Mouse (Mus musculus): ENCODE data around the gene Asb1. TPM values are rescaled to one million over a fixed set of nuclear protein-coding genes. Genes with fewer than 3 reads are reported as not detected.

The Asb1 gene
- total and polyA plus RNA-seq, 2 experiments from 2014 or later = 8.6 to 29.3 TPM

DNA sequence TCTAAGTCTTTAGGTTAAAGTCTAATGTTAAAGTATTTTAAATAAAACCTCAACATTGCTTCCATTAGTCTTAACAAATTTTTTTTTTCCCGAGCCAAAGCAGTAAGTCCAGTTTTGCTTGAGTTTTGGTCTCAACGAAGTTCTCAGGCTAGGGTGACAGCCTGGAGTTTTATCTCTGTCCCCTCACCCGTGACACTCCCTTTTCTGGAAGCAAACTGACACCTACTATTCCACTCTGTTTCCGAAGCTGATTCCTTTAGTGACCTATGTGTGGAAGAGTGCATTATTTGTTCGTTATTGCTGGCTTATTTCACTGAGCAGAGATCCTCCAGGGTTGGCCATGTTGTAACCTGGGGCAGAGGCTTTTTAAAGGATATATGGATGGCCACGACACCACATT, 1.1 kb upstream of the Asb1 start:
- DNase-seq (ENCODE audit: low spot score) (no peak), ATAC-seq (ENCODE audit: low FRiP score) (no peak)
- Histone ChIP-seq H3K36me3 (ENCODE audit: insufficient read depth, low read length) (peaks cover 3% of the 10 kb centered on the region; the same call in 1 of the 2 replicates), H3K9ac (replicated peaks; ENCODE audit: low read length, poor library complexity, severe bottlenecking) (no peak overlapping the region), H3K9me3 (ENCODE audit: low read length) (no peaks in the 10 kb centered on the region), H3K4me2 (ENCODE audit: low read depth, low read length, poor library complexity, severe bottlenecking) (peak overlapping the region; percentile 97; the same call in 1 of the 2 replicates), H3K4me1 (ENCODE audit: insufficient read depth, low read length) (peaks cover 13% of the 10 kb centered on the region; the same call in 1 of the 2 replicates), H3K4me3 (ENCODE audit: low read depth, low read length) (no peak overlapping the region), H3K27ac (ENCODE audit: low read depth, low read length) (no peak overlapping the region), H3K27me3 (ENCODE audit: insufficient read depth, low read length) (peaks cover 4% of the 10 kb centered on the region; the same call in 1 of the 2 replicates)
- WGBS = 23% methylated on average over 6 of the region's 6 CpGs
- TF ChIP-seq CTCF (IDR thresholded peaks at IDR 0.05) = no peak

DNA sequence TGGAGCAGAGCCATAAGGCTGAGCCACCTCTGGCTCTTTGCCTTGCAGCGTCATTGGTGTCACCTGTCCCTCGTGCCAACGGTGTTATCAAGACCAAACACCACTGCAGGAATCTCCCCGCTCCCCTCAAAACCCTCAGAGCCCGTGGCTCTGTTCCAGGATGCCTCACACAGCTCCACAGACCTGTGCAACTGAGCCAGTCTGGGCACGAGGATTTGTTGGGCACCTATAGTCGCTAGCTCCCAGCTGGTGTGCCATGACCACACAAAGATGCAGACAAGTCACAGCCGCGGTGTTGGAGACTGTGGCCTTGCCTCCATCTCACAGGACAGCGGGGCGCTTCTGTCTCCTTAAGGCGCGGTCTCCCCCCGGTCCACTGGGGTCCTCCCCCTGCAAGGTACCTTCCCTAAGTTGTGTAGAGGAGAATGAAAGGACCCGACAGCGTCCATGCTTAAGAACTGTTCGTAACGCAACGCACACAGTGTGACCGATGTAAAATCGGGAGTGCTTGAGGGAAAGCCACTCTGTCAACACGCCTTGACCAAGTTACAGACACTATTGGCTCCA, 557 bp upstream of the Asb1 start:
- peaks cover 4% of the 10 kb centered on the region; the same call in 1 of the 2 replicates for H3K27me3 ChIP-seq (ENCODE audit: insufficient read depth, low read length)
- 3% methylated on average over 22 of the region's 22 CpGs for WGBS
- H3K9ac ChIP-seq (replicated peaks; ENCODE audit: low read length, poor library complexity, severe bottlenecking) = peak overlapping the region; percentile 74
- no peaks in the 10 kb centered on the region for H3K9me3 ChIP-seq (ENCODE audit: low read length)
- peaks cover 4% of the 10 kb centered on the region for H3K36me3 ChIP-seq (ENCODE audit: insufficient read depth, low read length)
- peak overlapping the region; percentile 97 for H3K4me2 ChIP-seq (ENCODE audit: low read depth, low read length, poor library complexity, severe bottlenecking)
- no peak overlapping the region for H3K27ac ChIP-seq (ENCODE audit: low read depth, low read length)
- peaks cover 13% of the 10 kb centered on the region; the same call in 1 of the 2 replicates for H3K4me1 ChIP-seq (ENCODE audit: insufficient read depth, low read length)
- no peak for TF ChIP-seq CTCF (IDR thresholded peaks at IDR 0.05)
- ATAC-seq (ENCODE audit: low FRiP score) (peak; percentile 32; the same call in 1 of the 2 replicates), DNase-seq (ENCODE audit: low spot score) (peak; percentile 8)
- H3K4me3 ChIP-seq (ENCODE audit: low read depth, low read length) = peak overlapping the region; percentile 96

DNA sequence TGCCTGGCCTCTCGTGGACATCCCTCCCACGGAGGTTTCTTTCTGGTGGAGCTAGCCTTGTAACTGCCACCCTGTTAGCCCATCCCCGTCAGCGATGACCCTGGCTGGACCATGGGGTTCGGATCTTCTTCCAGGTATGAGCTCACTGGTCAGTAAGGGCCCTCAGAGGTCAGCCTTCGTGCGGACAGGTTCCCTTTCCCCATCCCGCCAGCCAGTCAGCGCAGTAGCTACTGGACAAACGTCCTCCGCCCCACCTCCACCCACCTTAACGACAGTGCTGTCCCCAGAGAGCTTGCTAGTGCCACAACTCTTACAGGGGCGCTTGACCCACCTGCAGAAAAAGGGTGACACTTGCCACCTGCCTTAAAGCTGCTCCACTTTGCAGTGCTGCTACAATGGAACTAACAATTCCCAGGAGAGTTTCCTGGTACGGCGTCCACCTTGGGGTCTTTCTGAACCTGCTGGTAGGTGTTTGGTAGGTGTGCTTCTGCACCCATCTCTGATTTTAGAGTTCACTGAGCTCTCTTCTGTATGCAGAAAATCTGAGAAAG, 773 bp downstream of the Asb1 start:
- peak overlapping the region; percentile 97 for H3K4me2 ChIP-seq (ENCODE audit: low read depth, low read length, poor library complexity, severe bottlenecking)
- H3K9me3 ChIP-seq (ENCODE audit: low read length) = no peaks in the 10 kb centered on the region
- peaks cover 4% of the 10 kb centered on the region; the same call in 1 of the 2 replicates for H3K27me3 ChIP-seq (ENCODE audit: insufficient read depth, low read length)
- TF ChIP-seq CTCF (IDR thresholded peaks at IDR 0.05) = no peak
- DNase-seq (ENCODE audit: low spot score) = no peak
- H3K4me3 ChIP-seq (ENCODE audit: low read depth, low read length) = peak overlapping the region; percentile 96
- H3K9ac ChIP-seq (replicated peaks; ENCODE audit: low read length, poor library complexity, severe bottlenecking) = peak overlapping the region; percentile 74
- H3K27ac ChIP-seq (ENCODE audit: low read depth, low read length) = peak overlapping the region; percentile 62; the same call in 1 of the 2 replicates
- peaks cover 9% of the 10 kb centered on the region for H3K36me3 ChIP-seq (ENCODE audit: insufficient read depth, low read length)
- H3K4me1 ChIP-seq (ENCODE audit: insufficient read depth, low read length) = peaks cover 13% of the 10 kb centered on the region; the same call in 1 of the 2 replicates
- WGBS = 14% methylated on average over 15 of the region's 15 CpGs
- ATAC-seq (ENCODE audit: low FRiP score) = peak; percentile 38; the same call in 1 of the 2 replicates

DNA sequence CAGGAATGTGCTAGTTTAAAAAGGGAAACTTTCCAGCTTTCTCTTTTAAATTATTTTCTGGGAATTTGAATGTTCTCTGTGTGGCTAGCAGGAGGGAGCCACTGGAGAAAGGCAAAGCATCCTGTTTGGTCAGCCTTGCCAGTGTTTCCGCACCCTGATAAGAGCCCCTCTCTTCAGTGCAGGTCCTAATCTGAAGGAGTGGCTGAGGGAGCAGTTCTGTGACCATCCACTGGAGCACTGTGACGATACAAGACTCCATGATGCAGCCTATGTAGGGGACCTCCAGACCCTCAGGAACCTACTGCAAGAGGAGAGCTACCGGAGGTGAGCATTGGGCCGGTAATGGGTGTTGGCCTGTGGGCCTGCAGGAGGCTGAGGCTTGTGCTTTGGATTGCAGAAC, 3.6 kb downstream of the Asb1 start:
- DNase-seq (ENCODE audit: low spot score) = no peak
- Histone ChIP-seq H3K4me2 (ENCODE audit: low read depth, low read length, poor library complexity, severe bottlenecking) (no peak overlapping the region), H3K27me3 (ENCODE audit: insufficient read depth, low read length) (no peaks in the 10 kb centered on the region), H3K4me1 (ENCODE audit: insufficient read depth, low read length) (peaks cover 13% of the 10 kb centered on the region; the same call in 1 of the 2 replicates), H3K9ac (replicated peaks; ENCODE audit: low read length, poor library complexity, severe bottlenecking) (no peak overlapping the region), H3K4me3 (ENCODE audit: low read depth, low read length) (no peak overlapping the region), H3K36me3 (ENCODE audit: insufficient read depth, low read length) (peaks cover 18% of the 10 kb centered on the region), H3K9me3 (ENCODE audit: low read length) (no peaks in the 10 kb centered on the region), H3K27ac (ENCODE audit: low read depth, low read length) (no peak overlapping the region)
- TF ChIP-seq CTCF (IDR thresholded peaks at IDR 0.05) = no peak
- 91% methylated on average over 4 of the region's 4 CpGs for WGBS
- no peak for ATAC-seq (ENCODE audit: low FRiP score)

DNA sequence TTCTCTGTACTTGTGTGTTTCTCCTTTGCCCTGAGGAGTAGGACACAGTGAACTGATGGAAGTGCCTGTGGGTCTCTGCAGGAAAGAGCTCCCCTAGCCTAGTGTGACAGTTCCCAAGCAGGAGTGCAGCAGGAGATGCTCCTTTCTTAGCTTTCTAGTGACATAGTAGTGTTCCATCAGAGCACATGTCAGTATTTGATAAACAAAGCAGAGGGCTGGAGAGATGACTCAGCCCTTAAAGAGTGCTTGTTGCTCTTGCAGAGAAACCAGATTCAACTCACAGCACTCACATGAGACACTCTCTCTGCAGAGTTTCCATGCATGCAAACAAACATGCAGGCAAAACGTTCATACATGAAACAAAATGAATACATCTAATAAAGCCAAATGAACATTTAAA, 4.9 kb downstream of the Asb1 start:
- peaks cover 21% of the 10 kb centered on the region for H3K36me3 ChIP-seq (ENCODE audit: insufficient read depth, low read length)
- no peak overlapping the region for H3K27ac ChIP-seq (ENCODE audit: low read depth, low read length)
- WGBS = 81% methylated on average over 1 of the region's 1 CpGs
- DNase-seq (ENCODE audit: low spot score) (no peak), ATAC-seq (ENCODE audit: low FRiP score) (no peak)
- TF ChIP-seq CTCF (IDR thresholded peaks at IDR 0.05) = no peak
- H3K27me3 ChIP-seq (ENCODE audit: insufficient read depth, low read length) = no peaks in the 10 kb centered on the region
- H3K9me3 ChIP-seq (ENCODE audit: low read length) = no peaks in the 10 kb centered on the region
- H3K4me1 ChIP-seq (ENCODE audit: insufficient read depth, low read length) = peaks cover 13% of the 10 kb centered on the region; the same call in 1 of the 2 replicates
- H3K9ac ChIP-seq (replicated peaks; ENCODE audit: low read length, poor library complexity, severe bottlenecking) = no peak overlapping the region
- no peak overlapping the region for H3K4me2 ChIP-seq (ENCODE audit: low read depth, low read length, poor library complexity, severe bottlenecking)
- H3K4me3 ChIP-seq (ENCODE audit: low read depth, low read length) = no peak overlapping the region

DNA sequence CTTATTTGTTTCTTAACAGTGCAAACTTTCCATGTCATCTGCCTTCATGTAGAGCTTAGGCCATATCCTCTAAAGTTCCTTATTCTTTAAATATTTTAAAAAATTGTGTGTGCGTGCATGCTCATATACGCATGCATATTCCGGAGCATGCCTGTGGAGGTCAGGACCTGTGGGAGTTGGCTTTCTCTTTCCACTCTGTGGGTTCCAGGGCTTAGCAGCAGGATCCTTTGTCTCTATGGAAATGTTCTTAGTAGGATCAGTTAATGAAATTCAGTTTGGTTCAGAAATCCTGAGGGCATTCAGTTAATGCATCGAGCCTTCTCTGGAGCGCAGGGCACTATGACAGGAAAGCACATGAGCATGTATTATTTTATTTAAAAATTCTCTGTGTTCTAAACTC, 7.2 kb downstream of the Asb1 start:
- no peak for DNase-seq (ENCODE audit: low spot score)
- no peak for TF ChIP-seq CTCF (IDR thresholded peaks at IDR 0.05)
- no peak overlapping the region for H3K4me2 ChIP-seq (ENCODE audit: low read depth, low read length, poor library complexity, severe bottlenecking)
- no peak for ATAC-seq (ENCODE audit: low FRiP score)
- 20% methylated on average over 5 of the region's 5 CpGs for WGBS
- H3K4me1 ChIP-seq (ENCODE audit: insufficient read depth, low read length) = no peaks in the 10 kb centered on the region; the same call in 1 of the 2 replicates
- no peaks in the 10 kb centered on the region for H3K27me3 ChIP-seq (ENCODE audit: insufficient read depth, low read length)
- no peaks in the 10 kb centered on the region for H3K9me3 ChIP-seq (ENCODE audit: low read length)
- H3K4me3 ChIP-seq (ENCODE audit: low read depth, low read length) = no peak overlapping the region
- H3K9ac ChIP-seq (replicated peaks; ENCODE audit: low read length, poor library complexity, severe bottlenecking) = no peak overlapping the region
- H3K27ac ChIP-seq (ENCODE audit: low read depth, low read length) = no peak overlapping the region
- H3K36me3 ChIP-seq (ENCODE audit: insufficient read depth, low read length) = peaks cover 29% of the 10 kb centered on the region
